Mouse (Mus musculus) limb, embryonic 15.5 days (tissue): ENCODE measurements around the gene Bcl7c. TPM values are rescaled to one million over a fixed set of nuclear protein-coding genes. Genes with fewer than 3 reads are reported as not detected.

Experiments used
- ATAC-seq: fragments of 200-750 bp; cut with Nextera tagmentation; 2 replicates; pipeline ENCODE4 v1.8.0; 2017; ENCODE audit warnings: low read depth, moderate TSS enrichment; ENCODE audit not compliant: insufficient number of reproducible peaks, low FRiP score, low TSS enrichment
- H3K27ac ChIP-seq: fragments of 300-500 bp; sonication (generic); 2 replicates; pipeline ENCODE4 v1.5.1; 2015; ENCODE audit warnings: moderate library complexity, mild to moderate bottlenecking, inconsistent platforms
- H3K27me3 ChIP-seq: fragments of 300-500 bp; sonication (generic); 2 replicates; pipeline ENCODE4 v1.6.1; 2015; ENCODE audit warnings: inconsistent platforms
- H3K36me3 ChIP-seq: fragments of 300-500 bp; sonication (generic); 2 replicates; pipeline ENCODE4 v1.6.1; 2015; ENCODE audit warnings: inconsistent platforms
- H3K4me1 ChIP-seq: fragments of 300-500 bp; sonication (generic); 2 replicates; pipeline ENCODE4 v1.6.1; 2015; ENCODE audit warnings: inconsistent platforms
- H3K4me2 ChIP-seq: fragments of 300-500 bp; sonication (generic); 2 replicates; pipeline ENCODE4 v1.6.1; 2015; ENCODE audit warnings: mild to moderate bottlenecking, inconsistent platforms
- H3K4me3 ChIP-seq: fragments of 300-500 bp; sonication (generic); 2 replicates; pipeline ENCODE4 v1.5.1; 2015; ENCODE audit warnings: mild to moderate bottlenecking, inconsistent platforms
- H3K9ac ChIP-seq: fragments of 300-500 bp; sonication (generic); 2 replicates; pipeline ENCODE4 v1.6.1; 2015; ENCODE audit warnings: inconsistent platforms
- H3K9me3 ChIP-seq: fragments of 300-500 bp; sonication (generic); 2 replicates; pipeline ENCODE4 v1.6.1; 2016; ENCODE audit warnings: inconsistent platforms
- WGBS: fragments of 180-500 bp; shearing (Covaris S2); methylation state at CpG from one replicate; pipeline ENCODE4 v1.1.7; 2015; 5-methylcytosine and 5-hydroxymethylcytosine counted together
- polyA plus RNA-seq: library from polyadenylated mRNA; unstranded; fragments of >200 nt; fragmentation: Nextera tagmentation; extraction: Ambion mirVana; gene quantifications from 2 replicates; pipeline ENCODE4 v1.2.1, GENCODE M21; 2015

Gene Bcl7c
- 81.1 and 90.5 TPM in 2 replicates for polyA plus RNA-seq

DNA sequence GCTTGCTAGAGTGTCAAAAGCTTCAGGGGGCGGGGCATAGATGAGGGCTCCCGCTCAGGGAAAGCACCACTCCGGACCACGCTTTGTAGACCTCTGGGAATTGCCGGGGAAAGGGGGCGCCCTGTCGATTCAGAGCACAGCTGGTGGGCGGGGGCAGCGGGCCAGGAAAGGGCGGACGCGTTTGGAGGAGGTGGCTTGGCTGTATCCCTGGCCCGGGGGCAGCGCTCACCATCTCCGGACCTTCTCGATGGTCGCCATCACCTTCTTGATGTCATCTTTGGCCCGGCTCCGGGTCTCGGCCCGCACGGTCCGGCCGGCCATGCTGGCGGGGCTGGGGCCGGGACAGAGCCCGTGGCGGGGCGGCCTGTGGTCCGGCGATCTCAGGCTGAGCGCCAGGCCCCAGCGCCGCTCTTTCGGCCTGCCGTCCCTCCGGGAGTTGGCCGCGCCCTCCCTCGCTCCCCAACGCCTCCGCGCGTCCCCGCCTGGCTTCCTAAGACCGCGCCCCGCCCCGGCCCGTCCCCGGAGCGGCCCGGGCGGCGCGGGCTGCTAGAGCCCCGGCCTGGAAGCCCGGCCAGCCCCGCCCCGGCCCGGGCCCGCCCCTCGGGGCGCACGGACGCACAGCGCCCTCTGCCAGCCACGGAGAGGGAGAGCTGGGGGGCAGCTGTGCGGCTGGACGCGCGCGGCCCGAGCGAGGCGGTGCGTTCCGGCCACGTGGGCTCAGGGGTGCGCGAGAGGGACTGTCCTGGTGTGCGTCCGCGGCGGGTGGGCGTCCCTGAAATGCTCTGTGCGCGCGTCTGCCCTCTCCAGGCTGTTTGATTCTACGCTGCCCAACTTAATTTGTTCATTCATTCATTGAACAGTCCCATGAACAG lies at the start of gene Bcl7c:
Gene Bcl7c, minus strand, starts transcription at position 727 of the 872 bp plus-strand sequence.
- Histone ChIP-seq H3K4me1 (peaks cover 52% of the 10 kb centered on the region), H3K4me3 (peak within 1 kb of the TSS; percentile 80), H3K27ac (peak within 1 kb of the TSS; percentile 99), H3K9ac (peak within 1 kb of the TSS; percentile 83), H3K27me3 (no peaks in the 10 kb centered on the region), H3K9me3 (no peaks in the 10 kb centered on the region), H3K36me3 (peaks cover 36% of the 10 kb centered on the region), H3K4me2 (peak within 1 kb of the TSS; percentile 82)
- under 1% methylated on average over 78 of the region's 90 CpGs for WGBS
- peak; percentile 81 for ATAC-seq

- no peak overlapping the region for H3K27ac ChIP-seq
- H3K27me3 ChIP-seq, result no peaks in the 10 kb centered on the region
- H3K4me3 ChIP-seq, result no peak overlapping the region
- peaks cover 96% of the 10 kb centered on the region for H3K36me3 ChIP-seq
- peaks cover 43% of the 10 kb centered on the region for H3K4me1 ChIP-seq
- 84% methylated on average over 7 of the region's 7 CpGs for WGBS
- no peak for ATAC-seq
- H3K4me2 ChIP-seq, result no peak overlapping the region
- no peaks in the 10 kb centered on the region for H3K9me3 ChIP-seq
- H3K9ac ChIP-seq, result no peak overlapping the region
These were observed 45.0 kb upstream of the Bcl7c start for GRCm38 (mm10) chr7:127753741-127754140.

GRCm38 (mm10) chr7:127753158-127753557 lies 44.4 kb upstream of the Bcl7c start:
- 62% methylated on average over 5 of the region's 5 CpGs for WGBS
- H3K9ac ChIP-seq, result no peak overlapping the region
- H3K36me3 ChIP-seq, result peaks cover 97% of the 10 kb centered on the region
- no peak overlapping the region for H3K4me3 ChIP-seq
- no peaks in the 10 kb centered on the region for H3K9me3 ChIP-seq
- ATAC-seq, result no peak
- no peaks in the 10 kb centered on the region for H3K27me3 ChIP-seq
- peaks cover 47% of the 10 kb centered on the region for H3K4me1 ChIP-seq
- H3K27ac ChIP-seq, result 0 out of 2 replicates have a peak overlapping the region, but pooled peaks have one; percentile 4
- H3K4me2 ChIP-seq, result no peak overlapping the region

DNA sequence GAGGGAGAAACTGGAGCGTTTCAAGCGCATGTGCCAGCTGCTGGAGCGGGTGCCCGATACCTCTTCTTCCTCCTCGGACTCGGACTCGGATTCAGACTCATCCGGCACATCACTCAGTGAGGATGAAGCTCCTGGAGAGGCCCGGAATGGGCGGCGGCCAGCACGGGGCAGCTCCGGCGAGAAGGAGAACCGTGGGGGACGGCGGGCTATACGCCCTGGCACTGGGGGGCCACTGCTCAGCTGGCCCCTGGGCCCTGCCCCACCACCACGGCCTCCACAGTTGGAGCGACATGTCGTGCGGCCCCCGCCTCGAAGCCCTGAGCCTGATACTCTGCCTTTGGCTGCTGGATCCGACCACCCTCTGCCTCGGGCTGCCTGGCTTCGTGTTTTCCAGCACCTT lies 43.3 kb upstream of the Bcl7c start:
- Histone ChIP-seq H3K4me2 (no peak overlapping the region), H3K4me1 (peaks cover 57% of the 10 kb centered on the region), H3K27ac (no peak overlapping the region), H3K36me3 (peaks cover 90% of the 10 kb centered on the region), H3K9me3 (no peaks in the 10 kb centered on the region), H3K27me3 (no peaks in the 10 kb centered on the region), H3K9ac (no peak overlapping the region), H3K4me3 (no peak overlapping the region)
- WGBS, result 95% methylated on average over 27 of the region's 27 CpGs
- ATAC-seq, result no peak

GRCm38 (mm10) chr7:127751619-127752018 lies 42.9 kb upstream of the Bcl7c start:
- Histone ChIP-seq H3K9ac (no peak overlapping the region), H3K27ac (no peak overlapping the region), H3K4me3 (no peak overlapping the region), H3K4me2 (no peak overlapping the region), H3K27me3 (no peaks in the 10 kb centered on the region), H3K36me3 (peaks cover 85% of the 10 kb centered on the region), H3K9me3 (no peaks in the 10 kb centered on the region), H3K4me1 (peaks cover 54% of the 10 kb centered on the region)
- WGBS, result 88% methylated on average over 5 of the region's 5 CpGs
- no peak for ATAC-seq

- H3K9me3 ChIP-seq, result no peaks in the 10 kb centered on the region
- ATAC-seq, result no peak
- peaks cover 43% of the 10 kb centered on the region for H3K4me1 ChIP-seq
- no peak overlapping the region for H3K4me2 ChIP-seq
- WGBS, result 75% methylated on average over 19 of the region's 19 CpGs
- H3K27me3 ChIP-seq, result no peaks in the 10 kb centered on the region
- H3K4me3 ChIP-seq, result no peak overlapping the region
- H3K36me3 ChIP-seq, result peaks cover 74% of the 10 kb centered on the region
- H3K27ac ChIP-seq, result peak overlapping the region; percentile 59
- H3K9ac ChIP-seq, result 0 out of 2 replicates have a peak overlapping the region, but pooled peaks have one; percentile 5
These were observed 41.7 kb upstream of the Bcl7c start for GRCm38 (mm10) chr7:127750131-127751127.

DNA sequence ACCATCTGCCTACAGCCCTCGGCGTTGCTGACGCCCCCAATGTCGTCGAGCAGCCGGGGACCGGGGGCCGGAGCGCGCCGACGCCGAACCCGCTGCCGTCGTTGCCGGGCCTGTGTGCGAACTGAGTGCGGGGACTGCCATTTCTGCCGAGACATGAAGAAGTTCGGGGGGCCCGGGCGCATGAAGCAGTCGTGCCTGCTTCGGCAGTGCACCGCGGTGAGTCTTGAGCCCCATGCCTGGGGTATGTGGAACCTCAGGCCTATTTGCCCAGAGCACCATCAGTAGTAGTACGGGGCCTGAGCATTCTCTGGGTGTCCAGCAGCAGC lies 39.5 kb upstream of the Bcl7c start:
- H3K4me1 ChIP-seq, result peaks cover 36% of the 10 kb centered on the region
- peaks cover 52% of the 10 kb centered on the region for H3K36me3 ChIP-seq
- H3K27me3 ChIP-seq, result no peaks in the 10 kb centered on the region
- 91% methylated on average over 28 of the region's 28 CpGs for WGBS
- H3K9ac ChIP-seq, result no peak overlapping the region
- H3K27ac ChIP-seq, result 0 out of 2 replicates have a peak overlapping the region, but pooled peaks have one; percentile 7
- H3K4me3 ChIP-seq, result peak overlapping the region; percentile 87; the same call in 1 of the 2 replicates
- no peak overlapping the region for H3K4me2 ChIP-seq
- no peak for ATAC-seq
- H3K9me3 ChIP-seq, result no peaks in the 10 kb centered on the region

- ATAC-seq, result no peak
- H3K4me2 ChIP-seq, result peak overlapping the region; percentile 90
- H3K4me3 ChIP-seq, result peak overlapping the region; percentile 87
- peaks cover 31% of the 10 kb centered on the region for H3K4me1 ChIP-seq
- WGBS, result 38% methylated on average over 6 of the region's 6 CpGs
- H3K27me3 ChIP-seq, result no peaks in the 10 kb centered on the region
- no peaks in the 10 kb centered on the region for H3K9me3 ChIP-seq
- peaks cover 48% of the 10 kb centered on the region for H3K36me3 ChIP-seq
- H3K9ac ChIP-seq, result peak overlapping the region; percentile 72
- H3K27ac ChIP-seq, result peak overlapping the region; percentile 91
These were observed 39.0 kb upstream of the Bcl7c start for GRCm38 (mm10) chr7:127747559-127748234.

GRCm38 (mm10) chr7:127746494-127747491 lies 38.1 kb upstream of the Bcl7c start:
- peak overlapping the region; percentile 91 for H3K27ac ChIP-seq
- H3K9ac ChIP-seq, result peak overlapping the region; percentile 72
- peak overlapping the region; percentile 87 for H3K4me3 ChIP-seq
- no peaks in the 10 kb centered on the region for H3K27me3 ChIP-seq
- H3K4me1 ChIP-seq, result peaks cover 26% of the 10 kb centered on the region
- H3K4me2 ChIP-seq, result peak overlapping the region; percentile 90
- no peaks in the 10 kb centered on the region for H3K9me3 ChIP-seq
- under 1% methylated on average over 48 of the region's 62 CpGs for WGBS
- H3K36me3 ChIP-seq, result peaks cover 40% of the 10 kb centered on the region
- 0 out of 2 replicates have a peak, but pooled peaks have one; percentile 0 for ATAC-seq

- peak overlapping the region; percentile 87 for H3K4me3 ChIP-seq
- peak overlapping the region; percentile 91 for H3K27ac ChIP-seq
- peak overlapping the region; percentile 72 for H3K9ac ChIP-seq
- H3K4me2 ChIP-seq, result peak overlapping the region; percentile 90
- H3K9me3 ChIP-seq, result no peaks in the 10 kb centered on the region
- H3K4me1 ChIP-seq, result peaks cover 26% of the 10 kb centered on the region
- under 1% methylated on average over 38 of the region's 39 CpGs for WGBS
- ATAC-seq, result peak; percentile 90
- peaks cover 30% of the 10 kb centered on the region for H3K36me3 ChIP-seq
- H3K27me3 ChIP-seq, result no peaks in the 10 kb centered on the region
These were observed 37.1 kb upstream of the Bcl7c start for GRCm38 (mm10) chr7:127745652-127746493.
